Mouse (Mus musculus) urinary bladder, adult 2 months (tissue): Measurements from ENCODE around the gene Spag5. TPM values are rescaled to one million over a fixed set of nuclear protein-coding genes. Genes with fewer than 3 reads are reported as not detected.
"Not testable (repeated sequence)": the region's sequence is repeated elsewhere in the genome, so short reads cannot be mapped to it uniquely, and the experiment has no call there.

Experiments used
- DNase-seq: peaks from one replicate; pipeline ENCODE4 v3.0.0; 2022; ENCODE audit warnings: low spot score
- polyA plus RNA-seq: library from polyadenylated mRNA; depleted of rRNA; stranded (reverse); fragments of >200 nt; gene quantifications from 2 replicates; pipeline ENCODE4 v1.2.3, GENCODE M21; 2012; rRNA removed

Gene Spag5
- 1.4 and 1.7 TPM in 2 replicates for polyA plus RNA-seq

DNA sequence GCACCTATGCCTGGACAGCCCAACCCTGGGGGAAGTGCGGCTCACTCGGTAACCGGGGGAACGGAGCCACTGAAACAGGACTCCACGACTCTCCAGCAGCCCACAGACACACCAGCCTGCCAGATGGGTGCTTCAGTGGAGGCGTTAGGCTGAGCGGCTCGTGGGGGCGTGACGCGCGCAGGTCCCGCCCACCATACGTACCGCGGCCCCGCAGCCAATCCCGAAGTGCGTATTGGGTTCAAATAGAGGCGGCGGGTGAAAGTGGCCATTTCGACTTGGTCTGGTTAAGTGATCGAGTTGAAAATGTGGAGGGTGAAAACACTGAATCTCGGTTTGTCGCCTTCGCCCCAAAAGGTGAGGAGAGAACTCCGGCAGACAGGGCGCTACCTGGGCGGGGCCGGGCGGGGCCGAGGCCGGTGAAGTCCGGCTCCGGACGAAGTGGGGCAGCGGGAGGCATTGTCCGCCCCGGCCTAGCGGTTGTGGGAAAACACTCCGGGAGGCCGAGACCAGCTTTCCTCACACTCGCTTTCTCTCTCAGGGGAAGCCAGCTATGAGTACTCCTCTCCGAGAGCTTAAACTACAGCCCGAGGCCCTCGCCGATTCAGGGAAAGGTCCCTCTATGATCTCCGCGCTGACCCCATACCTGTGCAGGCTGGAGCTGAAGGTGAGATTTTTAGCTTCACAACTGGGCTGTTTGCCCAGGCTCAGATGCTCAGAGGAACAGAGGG is at the start of gene Spag5:
TSS of gene Spag5 (plus strand) at position 173 of the 728 bp plus-strand sequence.
- DNase-seq = peak; percentile 69

DNA sequence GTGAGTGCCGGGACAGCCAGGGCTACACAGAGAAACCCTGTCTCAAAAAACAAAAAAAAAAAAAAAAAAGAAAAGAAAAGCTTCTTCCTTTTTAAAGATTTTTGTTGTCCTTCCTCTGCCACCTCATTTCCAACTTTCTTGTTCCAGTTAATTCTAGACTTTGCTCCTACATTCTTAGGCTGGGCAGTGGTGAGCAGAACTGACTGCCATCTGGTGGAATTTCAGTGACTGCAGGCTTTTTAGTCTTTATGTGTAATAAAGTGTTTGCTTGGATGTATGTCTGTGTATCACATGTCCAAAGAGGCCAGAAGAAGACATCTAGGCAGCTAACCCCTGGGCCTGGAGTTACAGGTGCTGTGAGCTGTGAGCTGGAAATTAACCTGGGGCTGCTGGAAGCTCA is 44.7 kb upstream of the Spag5 start:
- no peak for DNase-seq

DNA sequence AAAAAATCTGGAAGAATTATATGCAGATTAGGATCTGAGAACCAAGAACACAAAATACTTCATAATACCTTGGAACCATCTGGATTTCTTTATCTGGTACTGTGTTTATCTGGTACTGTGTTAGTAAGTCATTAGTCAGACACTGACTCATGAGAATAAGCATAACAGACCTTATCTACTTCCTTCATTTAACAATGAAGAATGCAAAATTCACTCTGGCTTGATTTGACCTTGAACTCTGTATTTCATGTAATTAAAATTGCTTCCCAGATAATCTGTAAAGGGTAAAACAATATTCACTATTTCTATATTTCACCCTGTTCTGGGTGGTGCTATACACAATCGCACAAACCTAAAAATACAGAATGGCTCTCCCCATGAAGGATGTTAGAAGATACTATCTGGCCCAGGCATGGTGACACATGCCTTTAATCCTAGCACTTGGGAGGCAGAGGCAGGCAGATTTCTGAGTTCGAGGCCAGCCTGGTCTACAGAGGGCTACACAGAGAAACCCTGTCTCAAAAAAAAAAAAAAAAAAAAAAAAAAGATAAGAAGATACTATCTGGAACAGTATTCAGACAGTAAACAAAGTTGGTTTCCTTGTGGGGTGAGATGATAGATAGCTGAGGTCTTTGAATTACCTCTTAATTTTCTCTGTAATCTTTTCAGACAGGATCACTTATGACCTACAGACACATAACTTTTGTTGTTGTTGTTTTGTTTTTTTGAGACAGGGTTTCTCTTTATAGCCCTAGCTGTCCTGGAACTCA is 40.7 kb upstream of the Spag5 start:
- no peak for DNase-seq

DNA sequence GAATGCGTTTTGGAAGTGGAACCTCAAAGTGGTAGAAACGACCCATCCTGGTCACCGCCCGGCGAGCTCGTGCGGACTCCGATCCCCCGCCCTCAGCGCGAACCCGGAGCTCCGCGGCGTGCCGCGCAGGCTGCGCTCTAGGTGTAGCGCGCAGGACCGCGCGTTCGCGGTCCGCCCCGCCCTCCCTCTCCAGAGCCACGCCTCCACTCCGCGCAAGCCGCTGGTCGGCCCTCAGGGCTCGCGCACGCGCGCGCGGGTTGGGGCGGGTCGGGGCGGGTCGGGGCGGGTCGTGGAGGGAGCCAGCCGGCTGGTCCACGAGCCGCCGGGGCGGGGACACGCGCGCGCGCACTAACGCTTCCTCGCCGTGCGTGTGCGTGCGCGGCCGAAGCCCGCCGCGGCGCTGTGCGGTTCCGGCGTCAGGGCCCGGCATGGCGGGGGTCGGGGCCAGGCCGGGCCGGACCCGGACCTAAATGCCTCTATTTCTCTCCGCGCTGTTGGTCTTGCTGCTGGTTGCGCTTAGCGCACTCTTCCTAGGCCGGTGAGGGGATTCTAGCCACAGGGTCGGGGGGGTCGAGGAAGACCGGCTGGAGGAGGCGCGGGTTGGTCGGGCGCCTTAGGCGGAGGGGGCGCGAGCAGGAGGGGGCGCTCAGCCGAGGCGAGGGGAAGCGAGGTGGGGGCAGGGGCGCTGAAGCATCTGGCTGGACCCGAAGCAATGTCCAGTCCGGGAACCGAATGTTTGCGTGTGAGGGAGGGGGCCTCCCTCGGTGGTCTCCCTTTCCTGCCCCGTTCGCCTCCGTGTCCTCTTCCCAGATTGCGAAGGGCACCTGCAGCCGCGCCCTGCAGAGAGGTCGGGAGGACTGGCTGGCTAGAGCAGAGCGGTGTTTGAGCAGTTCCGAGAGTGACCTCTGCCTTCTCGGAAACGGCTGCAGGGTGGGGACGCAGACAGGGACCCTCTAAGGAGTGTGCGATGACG is 39.7 kb upstream of the Spag5 start, which contains the start of gene 2610507B11Rik:
TSS of gene 2610507B11Rik (plus strand) at position 373 of the 973 bp plus-strand sequence.
- DNase-seq = peak; percentile 78

DNA sequence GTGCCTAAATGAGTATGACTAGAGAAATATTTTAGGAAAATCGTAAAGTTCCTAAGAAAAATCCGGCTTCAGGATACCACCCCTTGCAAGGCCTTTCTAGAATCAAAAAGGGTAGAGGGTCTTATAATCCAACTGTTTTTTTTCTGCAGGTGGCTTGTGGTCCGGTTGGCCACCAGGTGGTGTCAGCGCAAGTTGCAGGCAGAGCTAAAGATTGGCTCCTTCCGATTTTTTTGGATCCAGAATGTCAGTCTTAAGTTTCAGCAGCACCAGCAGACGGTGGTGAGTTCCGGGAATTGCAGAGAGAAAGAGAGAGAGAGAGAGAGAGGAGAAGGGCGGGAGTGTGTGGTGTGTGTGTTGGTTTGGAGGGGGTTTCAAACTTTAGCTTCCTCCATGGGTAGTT is 38.8 kb upstream of the Spag5 start:
- no peak for DNase-seq

DNA sequence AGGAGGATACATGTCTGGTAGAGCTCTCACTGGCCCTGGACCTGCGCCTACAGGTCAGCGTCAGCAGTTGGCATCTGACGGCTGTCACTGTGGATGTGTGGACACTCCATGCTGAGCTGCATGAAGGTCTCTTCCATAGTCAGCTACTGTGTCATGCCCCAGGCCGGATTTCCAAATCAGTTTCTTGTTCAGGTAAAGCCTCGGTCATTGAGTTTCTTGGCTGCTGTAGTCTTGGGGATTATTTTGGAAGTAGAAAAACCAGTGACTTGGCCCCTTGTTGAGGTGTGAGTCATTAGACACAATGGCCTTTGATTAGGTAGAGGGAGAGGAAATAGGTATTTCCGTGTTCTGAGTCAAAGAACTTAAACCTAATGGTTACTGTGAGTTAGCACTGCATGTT is 35.8 kb upstream of the Spag5 start:
- DNase-seq = no peak

DNA sequence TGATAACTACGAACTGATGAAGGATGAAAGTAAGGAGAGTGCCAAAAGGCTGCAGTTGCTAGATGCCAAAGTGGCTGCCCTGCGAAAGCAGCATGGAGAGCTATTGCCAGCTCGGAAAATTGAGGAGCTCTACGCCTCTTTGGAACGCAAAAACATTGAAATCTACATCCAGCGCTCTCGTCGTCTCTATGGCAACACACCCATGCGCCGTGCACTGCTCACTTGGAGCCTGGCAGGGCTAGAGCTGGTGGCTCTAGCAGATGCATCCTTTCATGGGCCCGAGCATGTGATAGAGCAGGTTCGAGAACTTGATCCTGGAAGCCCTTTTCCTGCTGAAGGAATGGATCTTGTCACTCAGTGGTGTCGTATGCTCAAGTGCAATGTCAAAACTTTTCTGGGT is 29.3 kb upstream of the Spag5 start:
- DNase-seq = no peak

DNA sequence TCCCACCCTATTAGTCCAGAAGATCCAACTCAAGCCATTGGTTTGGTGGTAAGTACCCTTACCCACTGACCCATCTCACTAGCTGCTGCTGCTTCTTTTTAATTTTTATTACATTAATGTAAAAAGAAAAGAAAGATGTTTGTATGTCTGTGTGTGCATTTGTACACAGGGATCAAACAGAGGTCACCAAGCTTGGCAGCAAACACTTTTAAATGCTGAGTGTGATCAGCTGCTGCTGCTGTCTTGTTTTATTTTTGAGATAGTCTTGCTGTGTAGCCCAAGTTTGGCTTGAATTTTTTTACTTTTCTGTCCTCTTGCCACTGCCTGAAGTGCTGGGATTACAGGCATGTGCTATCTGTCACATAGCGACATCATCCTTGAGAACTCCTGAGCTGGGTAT is 25.7 kb upstream of the Spag5 start:
- no peak for DNase-seq

DNA sequence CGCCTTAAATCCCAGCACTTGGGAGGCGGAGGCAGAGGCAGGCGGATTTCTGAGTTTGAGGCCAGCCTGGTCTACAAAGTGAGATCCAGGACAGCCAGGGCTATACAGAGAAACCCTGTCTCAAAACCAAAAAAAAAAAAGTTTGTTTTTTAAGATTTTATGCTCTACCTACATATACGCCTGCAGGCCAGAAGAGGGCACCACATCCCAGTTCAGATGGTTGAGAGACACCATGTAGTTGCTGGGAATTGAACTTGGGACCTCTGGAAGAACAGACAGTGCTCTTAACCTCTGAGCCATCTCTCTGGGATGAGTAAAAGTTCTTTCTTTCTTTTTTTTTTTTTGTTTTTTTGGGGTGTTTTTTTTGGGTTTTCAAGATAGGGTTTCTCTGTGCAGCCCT is 25.2 kb upstream of the Spag5 start:
- not testable (repeated sequence) for DNase-seq

DNA sequence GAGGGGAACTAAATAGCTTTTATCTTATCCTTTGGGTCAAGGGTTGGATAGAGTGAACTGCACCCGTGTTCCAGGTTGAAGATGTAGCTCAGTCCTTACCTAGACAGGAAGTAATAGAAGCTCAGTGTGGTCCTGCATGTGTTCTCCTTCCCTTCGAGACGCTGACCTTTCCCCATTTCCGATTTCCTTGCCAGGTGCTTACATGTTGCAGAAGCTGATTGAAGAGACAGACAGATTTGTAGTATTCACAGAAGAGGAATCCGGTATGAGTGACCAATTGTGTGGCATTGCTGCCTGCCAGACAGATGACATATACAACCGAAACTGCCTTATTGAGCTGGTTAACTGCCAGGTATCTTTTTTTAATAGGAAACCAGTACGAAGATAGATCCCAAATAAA is 22.5 kb upstream of the Spag5 start:
- no peak for DNase-seq

DNA sequence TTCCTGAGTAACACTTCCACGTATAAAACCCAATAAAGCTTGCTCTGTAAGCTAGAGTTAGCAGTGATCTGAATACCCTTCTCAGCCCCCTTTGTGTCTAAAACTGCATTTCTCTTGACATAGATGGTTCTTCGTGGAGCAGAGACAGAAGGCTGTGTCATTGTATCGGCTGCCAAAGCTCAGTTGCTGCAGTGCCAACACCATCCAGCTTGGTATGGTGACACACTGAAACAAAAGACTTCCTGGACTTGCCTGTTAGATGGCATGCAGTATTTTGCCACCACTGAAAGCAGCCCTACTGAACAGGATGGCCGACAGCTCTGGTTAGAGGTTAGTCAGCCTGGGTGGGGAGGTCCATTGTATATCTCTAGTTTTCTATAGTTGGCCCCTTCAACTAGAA is 21.7 kb upstream of the Spag5 start:
- DNase-seq = no peak

DNA sequence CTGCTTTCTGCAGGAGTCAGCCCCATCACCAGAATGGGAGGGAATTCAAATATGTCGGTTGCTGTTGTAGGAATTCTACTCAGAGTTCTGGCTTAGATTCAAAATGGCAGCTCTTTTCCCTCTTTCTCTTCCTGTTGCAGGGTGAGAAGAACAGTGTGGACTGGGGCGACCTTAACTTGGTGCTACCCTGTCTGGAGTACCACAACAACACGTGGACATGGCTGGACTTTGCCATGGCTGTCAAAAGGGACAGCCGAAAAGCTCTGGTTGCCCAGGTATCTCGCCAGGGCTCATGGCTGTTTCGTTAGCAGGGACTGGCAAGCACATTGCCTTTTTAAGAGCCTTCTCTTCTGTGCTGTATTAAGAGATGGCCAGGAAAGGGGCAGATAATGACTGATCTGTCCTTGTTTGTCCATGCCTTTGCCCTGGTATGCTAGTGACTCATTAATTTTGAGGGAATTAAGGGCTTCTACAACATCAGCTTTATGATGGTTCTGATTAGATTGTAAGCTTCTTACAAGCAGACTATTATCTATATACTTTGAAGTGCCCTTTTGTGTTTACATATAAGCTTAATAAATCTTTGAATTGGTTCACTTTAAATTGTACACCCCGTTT is 12.1 kb upstream of the Spag5 start:
- no peak for DNase-seq

DNA sequence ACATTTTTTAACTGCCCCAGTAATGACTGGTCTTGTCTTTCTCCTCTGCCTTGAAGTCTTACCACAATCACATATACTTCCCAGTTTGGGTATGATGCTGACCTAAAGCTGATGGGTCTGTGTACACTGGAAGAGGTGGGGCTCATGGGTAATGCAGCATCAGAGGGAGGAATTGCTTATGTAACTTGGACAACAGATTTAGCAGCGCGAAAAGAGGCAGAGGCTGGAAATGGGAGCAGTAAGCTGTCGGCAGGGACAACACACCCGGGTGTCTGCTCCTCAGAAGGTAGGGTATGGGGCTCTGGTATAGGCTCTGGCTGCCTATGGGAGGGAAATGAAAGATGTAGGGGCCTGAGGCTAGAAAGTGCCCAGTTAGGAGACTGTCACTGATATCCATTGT is 10.7 kb upstream of the Spag5 start, which contains the start of gene BC030499:
TSS of gene BC030499 (plus strand) at position 188 of the 400 bp plus-strand sequence.
- DNase-seq = no peak

DNA sequence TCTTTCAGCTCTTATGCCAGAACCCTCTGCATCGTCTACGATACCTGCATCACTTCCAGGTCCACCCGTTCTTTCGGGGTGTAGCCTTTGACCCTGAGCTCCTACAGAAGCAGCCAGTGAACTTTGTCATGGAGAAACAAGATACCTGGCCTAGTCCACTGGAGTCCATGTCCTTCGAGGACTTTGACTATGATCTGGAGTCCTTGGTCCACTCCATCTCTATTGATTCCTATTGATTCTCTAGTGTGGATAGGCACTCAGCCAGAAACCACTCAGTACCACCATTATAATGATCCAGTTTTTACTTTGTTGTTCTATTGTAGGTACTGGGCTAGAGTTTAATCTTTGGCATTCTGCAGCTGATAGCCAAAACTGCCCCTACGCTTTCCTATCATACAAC is 6.7 kb upstream of the Spag5 start:
- DNase-seq = no peak

DNA sequence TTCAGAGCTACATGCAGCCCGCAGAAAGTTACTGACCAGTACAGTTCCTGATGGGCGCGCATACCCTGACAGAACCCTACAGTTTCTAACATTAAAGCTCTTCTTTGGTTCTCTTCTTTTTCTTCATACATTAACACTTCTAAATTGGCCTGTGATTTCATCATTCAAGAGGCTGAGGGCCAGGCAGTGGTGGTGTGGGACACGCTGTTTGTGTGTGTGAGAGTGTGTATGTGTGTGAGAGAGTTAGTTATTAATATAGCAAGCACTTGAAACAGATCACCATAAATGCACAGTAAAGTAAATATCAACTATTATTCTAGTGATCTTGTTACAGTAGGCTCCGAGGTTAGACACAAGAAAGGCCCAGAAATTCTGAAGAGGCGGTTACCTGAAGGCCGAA is 412 bp upstream of the Spag5 start:
- DNase-seq = no peak

DNA sequence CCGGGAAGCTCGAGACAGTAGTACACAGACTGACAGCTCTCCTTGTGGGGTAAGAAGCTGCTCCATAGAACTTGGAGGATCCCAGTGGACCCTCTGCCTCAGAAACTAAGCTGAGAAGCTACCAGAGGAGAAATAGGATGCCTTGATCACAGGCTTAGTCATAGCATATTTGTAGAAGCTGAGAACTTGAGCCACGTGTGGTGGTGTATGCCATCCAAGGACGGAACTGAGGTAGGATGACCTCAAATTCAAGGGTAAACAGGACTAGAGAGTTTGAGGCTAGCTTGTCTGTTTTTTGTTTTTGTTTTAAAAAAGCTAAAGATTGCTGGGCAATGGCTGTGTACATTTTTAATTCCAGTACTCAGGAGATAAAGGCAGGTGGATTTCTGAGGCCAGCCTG is 3.9 kb downstream of the Spag5 start:
- DNase-seq = no peak

DNA sequence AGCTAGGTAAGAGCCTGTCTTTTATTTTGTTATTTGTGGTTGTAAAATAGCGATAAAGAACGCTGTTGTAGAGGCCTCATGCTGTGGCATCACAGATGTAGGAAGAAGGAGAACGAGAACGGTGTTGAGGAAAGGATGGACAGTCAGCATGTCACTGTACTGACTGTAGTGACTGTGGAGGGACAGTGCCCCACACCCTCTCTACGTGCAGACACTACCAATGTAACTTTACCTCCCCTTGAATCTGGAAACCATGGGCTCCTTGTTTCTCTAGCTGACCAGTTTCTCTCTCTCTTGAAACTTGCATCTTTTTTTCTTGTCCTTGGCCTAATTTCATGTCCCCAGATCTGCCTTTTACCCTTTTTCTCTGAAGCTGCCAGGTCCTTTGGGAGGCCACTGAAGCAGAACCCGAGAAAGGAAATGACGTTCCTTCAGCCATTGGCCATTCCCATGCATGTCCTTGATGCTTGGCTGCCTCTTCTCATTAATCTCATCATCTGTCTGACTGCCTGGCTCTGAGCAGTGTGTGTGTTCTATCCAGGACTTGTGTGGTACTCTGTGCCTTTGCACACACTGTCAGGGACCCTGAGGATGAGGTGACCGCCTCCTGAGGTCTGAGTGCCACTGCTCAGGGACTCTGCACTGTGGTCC is 9.7 kb downstream of the Spag5 start:
- no peak for DNase-seq

DNA sequence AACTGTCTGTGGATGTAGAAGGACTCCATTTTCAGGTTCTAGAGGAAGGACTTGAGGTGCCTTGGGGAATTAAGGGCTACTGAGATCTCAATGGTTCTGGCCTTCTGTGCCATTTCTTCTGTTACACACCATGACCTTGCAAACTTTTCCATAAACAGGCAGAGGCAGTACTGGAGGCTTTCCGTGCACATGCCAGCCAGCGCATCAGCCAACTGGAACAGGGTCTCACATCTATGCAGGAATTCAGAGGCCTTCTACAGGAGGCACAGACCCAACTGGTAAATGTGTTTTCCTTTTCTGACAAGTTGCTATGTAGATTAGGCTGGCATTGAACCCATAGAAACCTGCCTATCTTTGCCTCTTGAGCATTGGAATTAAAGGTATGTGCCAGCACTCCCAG is 12.3 kb downstream of the Spag5 start:
- no peak for DNase-seq

DNA sequence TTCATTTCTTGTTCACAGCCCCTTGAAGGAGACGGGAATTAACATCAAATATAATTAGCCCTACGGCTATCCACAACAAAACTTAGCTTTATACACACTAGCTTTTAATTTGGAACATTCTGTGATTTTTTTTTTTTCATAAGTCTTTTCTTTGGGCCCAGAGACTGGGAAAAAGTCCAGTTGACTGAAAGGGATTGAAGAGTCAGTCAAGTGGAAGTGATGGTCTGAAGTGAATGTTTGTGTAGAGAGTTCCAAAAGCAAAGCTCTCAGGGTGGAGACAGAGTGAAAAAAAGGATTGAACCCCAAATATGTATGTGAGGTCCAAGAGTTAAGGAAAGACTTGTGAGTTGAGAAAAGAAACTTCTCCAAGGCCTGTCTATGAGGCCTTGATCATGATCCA is 17.1 kb downstream of the Spag5 start:
- DNase-seq = no peak

DNA sequence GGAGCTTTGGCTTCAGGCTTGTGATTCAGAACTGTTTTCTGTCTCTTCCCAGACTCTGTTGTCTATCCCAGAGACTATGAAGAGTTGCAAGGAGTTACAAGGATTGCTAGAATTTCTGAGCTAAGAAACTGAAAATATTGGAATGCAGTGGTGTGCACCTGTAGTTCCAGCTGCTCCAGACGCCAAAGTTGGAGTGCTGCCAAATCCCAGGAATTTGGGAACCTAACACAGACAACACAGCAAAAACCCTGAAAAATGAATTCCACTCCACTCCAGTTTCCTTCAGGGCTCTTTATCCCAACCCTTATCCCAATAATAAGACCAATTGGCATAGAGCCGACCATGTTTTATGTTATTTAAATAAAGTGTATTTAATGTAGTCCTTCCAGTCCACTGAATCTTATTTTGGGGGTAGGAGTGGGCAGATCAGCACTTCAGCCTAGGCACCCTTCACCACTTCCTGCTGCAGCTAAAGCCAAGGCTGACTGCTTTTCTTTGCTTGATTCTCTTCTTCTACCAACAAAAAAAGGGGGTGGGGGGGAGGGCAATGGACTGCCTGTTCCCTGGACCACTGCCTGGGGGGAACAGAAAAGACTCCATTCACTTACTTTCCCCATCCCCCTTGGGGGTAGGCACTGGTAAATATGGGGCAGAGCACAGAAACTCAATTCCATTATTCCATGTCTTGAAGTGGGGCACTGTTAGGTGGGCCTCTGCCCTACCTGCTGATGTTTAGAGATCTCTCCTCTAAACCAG is 20.9 kb downstream of the Spag5 start:
- no peak for DNase-seq
